Mouse (Mus musculus): ENCODE data around the gene Spg21.

Gene Spg21

DNA sequence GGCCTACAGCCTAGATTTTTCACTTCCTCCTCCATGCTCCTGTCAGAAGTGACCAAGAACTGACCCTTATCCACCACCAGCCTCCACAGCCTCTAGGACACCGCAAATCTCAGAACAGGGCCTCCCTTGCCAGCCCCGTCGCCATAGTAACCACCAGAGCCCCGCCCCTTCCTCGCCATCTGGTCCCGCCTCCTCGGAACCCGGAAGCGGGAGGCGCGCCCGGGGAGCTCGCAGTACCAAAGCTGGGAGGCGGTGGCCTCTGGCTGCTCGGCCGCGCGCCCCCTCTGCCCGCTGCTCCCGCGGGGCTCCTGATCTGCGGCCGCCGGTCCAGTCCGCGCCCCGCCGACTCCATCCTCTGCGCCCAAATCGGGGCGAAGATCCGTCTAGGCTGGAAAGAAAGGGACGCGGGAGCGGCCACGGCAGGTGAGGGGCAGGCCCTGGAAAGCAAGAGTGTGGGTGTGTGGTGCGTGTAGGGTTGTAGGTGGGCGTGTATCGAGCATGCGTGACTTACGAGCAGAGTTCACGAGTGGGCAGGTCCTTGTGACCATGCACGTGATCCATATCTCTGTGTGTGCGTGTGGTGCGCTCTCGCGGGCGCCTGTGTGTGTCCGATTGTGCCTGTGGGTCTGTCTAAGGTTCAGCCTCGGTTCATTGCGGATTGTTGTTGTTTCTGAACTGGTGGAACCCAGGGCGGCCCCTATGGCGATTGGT lies at the start of gene Spg21:
Spg21 (plus strand) TSS at position 216 of the 711 bp plus-strand sequence.
- peak; percentile 89 for DNase-seq (ENCODE audit: low read depth, low spot score)

DNA sequence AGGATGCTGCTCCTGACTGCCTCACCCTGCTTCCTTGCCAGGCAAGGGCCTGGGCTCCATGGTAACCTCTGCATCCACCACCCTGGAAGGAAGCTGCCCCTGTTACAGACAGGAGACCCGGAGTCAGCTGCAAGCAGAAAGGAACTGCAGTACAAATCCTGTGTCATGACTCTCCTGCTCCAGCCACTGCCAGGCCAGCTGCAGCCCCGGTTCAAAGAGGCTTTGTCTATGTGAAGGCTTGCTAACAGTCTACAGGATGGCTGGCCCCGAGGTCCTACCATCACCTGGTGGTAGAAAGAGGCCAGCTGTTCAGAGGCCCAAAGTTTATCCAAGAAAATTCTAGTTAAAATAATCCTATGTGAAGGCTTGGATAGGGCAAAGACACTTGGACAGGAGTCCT lies 49.4 kb upstream of the Spg21 start:
- DNase-seq (ENCODE audit: low read depth, low spot score), result no peak

DNA sequence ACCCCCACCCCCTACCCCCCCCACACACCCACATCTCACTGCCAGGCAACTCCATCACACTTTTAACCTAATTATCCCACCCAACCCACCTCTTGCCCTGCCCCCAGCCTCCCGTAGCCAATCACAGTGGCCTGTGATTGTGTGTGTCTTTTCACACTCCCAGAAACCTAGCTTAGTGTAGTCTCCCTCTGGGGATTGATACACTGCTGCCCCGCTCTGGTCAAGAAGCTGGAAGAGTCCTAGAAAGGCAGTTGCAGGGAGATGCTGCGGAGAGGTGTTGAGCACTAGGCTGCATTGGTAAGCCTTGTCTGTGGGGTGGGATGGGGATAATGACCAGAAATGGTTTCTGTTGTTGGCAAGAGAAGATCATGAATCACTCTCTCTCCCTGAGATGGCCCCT lies 43.0 kb upstream of the Spg21 start:
- no peak for DNase-seq (ENCODE audit: low read depth, low spot score)

DNA sequence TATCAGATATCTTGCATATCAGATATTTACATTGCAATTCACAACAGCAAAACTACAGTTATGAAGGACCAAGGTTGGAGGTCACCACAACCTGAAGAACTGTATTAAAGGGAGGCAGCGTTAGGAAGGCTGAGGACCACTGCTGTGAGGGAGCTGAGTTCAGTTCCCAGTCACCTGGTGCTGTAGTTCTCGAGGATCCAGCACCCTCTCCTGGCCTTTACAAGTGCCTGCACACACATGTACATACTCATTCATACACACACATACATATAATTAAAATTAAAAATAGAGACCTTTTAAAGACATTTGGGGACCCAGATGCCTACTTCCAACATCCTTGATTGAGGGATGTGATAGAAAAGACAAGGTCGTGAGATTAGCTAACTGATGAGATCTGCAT lies 41.1 kb upstream of the Spg21 start:
- no peak for DNase-seq (ENCODE audit: low read depth, low spot score)

DNA sequence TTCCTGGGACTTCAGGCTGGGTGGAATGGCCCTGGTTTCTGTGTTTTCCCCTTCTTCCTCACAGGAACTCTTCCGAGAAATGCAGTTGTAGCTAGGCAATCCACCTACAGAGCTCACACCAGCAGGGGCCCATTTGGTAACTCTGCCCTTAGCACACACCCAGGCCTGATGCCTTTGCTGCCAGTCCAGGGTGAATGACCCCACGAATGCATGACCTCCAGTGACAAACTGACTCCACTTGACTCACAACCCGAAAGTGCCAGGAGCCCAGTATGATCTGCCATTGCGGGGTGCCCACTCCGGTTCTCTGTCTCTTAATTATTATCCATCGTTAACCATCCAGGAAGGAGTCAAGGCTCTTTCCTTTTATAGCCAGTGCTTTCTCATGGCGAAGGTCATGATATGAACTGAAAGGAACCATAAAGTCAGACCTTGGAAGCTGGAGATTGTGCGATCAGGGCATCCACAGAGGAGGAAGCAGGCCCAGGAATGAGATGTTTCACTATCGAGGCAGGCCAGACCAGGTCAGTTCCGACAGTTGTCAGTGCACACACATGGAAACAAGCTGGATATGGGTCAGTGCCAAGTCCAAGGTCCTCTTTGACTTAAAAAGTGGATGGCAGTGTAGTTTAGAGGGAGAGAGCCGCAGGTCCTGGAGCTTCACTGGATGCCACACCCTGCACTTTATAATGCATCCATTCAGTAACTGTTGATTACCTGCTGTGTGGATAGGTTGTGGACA lies 37.8 kb upstream of the Spg21 start, which contains the start of gene Slc51b:
Slc51b (minus strand) TSS at position 196 of the 742 bp plus-strand sequence.
- DNase-seq (ENCODE audit: low read depth, low spot score), result no peak

DNA sequence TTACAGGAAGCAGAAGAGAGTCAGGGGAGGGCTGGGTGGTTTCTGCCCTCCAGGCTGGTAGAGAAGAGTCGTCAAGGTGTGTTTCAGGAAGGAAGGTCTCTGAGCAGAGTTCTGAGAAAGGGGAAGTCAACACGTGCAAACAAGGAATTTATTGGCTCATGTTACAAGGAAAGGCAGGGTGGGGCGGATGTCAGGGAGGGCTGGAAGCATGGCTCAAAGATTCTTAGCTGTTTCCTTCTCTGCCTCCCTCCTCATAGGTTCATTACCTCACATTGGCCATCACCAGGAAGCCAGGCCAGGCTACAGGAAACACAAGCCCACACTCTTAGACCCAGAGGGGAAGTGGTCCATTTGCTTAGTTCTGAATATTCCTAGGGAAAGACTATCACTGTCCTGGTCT lies 36.4 kb upstream of the Spg21 start:
- DNase-seq (ENCODE audit: low read depth, low spot score), result no peak

DNA sequence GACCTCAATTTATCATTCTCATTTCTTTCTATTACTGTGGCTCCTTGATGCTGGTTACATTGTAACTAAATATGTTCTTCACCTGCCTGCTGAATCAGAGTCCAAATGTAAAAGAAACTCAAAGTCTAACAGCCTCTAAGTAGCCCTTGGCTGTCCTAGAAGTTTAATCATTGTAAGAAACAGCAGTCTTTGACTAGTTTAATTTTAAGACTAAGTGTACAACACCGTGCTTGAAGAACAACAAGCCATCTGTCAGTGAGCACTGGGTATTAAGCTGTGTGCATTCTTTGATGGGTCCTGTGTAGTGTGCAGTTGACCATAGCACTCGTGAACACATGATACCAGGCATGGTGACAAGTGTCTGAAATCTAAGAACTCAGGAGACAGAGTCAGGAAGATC lies 33.2 kb upstream of the Spg21 start:
- no peak for DNase-seq (ENCODE audit: low read depth, low spot score)

DNA sequence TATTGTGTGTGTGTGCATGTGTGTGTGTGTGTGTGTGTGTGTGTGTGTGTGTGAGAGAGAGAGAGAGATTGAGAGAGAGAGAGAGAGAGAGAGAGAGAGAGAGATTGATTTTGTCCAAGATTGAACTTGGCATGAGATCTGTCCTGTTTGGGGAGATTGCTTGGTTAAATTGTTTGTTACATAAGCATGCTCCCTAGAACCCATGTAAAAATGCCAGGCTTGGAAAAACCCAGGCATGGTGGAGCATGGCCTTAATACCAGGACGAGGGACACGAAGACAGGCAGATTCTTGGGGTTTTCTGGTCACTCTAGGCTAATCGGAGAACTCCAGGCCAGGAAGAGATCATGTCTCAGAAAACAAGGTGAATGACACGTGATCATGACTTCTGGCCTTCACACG lies 32.7 kb upstream of the Spg21 start:
- no peak for DNase-seq (ENCODE audit: low read depth, low spot score)

DNA sequence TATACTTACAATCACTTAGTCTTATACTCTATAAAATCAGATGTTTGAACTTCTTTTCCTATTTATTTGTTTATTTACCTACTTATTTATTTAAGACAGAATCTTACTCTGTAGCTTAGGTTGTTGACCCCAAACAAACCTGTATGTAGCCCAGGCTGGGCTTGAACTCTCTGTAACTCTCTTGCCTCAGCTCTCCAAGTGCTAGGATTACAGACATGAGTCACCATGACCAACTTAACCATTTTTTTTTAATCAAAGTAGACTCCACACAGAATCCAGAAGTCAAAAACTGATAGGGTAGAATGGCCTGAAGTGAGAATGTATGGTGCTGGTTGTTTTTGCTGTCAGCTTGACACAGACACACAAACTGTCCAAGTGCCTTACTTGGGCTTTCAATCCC lies 30.3 kb upstream of the Spg21 start:
- DNase-seq (ENCODE audit: low read depth, low spot score), result no peak

DNA sequence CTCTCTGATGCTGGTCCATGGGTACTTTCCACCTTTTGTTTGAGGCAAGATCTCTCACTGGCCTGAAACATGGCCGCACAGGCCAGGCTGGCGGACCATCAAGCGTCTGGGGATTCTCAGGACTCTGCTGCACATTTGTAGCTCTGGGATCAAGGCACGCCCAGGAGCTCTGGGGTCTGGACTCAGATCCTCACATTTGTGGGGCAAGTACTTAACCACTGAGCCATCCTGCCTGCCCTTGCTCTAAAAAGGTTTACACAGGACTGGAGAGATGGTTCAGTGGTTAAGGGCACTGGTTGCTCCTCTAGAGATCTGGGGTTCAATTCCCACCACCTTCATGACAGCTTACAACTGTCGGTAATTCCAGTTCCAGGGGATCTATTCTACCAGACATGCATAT lies 29.8 kb upstream of the Spg21 start:
- no peak for DNase-seq (ENCODE audit: low read depth, low spot score)

DNA sequence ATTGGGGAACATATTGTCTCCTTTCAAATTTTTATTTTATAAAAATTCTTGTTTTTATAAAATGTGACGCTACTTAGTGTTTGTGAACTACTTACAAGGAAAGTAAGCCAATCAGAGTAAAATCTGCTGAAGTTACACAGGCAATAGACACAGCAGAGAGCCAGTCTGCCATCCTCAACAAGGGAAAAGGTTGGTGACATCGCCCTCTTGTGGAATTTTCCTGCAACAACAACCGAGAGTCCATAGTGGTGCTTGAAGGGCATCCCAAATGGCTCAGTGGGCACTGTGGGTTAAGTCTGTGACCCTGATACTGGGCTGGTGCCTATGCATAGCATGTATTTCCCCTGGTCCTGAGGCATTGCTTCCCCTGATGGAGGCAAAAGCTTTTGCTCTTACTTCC lies 28.5 kb upstream of the Spg21 start:
- peak; percentile 79 for DNase-seq (ENCODE audit: low read depth, low spot score)

DNA sequence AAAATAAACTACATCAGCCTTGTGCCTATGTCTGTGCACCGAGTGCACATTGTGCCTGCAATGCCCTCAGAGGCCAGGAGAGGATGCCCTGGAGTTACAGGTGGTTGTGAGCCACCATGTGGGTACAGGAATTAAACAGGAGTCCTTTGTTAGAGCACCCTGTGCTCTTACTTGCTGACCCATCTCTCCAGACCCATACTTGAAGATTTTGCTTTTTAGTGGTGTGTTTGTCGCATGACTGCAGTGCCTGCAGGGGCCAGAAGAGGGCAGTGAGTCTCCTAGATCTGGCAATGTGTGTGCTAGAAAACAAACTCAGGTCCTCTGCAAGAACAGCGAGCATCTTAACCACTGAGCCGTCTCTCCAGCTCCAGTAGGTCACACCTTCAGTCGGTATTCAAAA lies 26.6 kb upstream of the Spg21 start:
- peak; percentile 9 for DNase-seq (ENCODE audit: low read depth, low spot score)

DNA sequence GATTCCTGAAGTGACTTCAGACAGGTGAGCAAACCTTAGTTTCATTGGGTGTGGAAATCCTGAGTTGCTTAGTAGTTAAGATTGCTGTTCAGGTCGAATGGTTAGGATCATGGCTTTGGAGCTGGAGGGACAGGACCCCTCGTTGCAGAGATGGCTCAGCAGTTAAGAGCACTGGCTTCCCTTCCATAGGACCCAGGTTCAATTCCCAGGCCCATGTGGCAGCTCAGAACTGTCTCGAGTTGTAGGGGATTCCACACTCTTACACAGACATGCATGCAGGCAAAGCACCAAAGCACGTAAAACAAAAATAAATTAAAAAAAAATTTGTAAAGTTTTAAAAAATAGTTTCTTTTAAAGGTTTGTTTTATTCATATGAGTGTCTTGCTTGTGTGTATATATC lies 25.5 kb upstream of the Spg21 start:
- DNase-seq (ENCODE audit: low read depth, low spot score), result no peak

DNA sequence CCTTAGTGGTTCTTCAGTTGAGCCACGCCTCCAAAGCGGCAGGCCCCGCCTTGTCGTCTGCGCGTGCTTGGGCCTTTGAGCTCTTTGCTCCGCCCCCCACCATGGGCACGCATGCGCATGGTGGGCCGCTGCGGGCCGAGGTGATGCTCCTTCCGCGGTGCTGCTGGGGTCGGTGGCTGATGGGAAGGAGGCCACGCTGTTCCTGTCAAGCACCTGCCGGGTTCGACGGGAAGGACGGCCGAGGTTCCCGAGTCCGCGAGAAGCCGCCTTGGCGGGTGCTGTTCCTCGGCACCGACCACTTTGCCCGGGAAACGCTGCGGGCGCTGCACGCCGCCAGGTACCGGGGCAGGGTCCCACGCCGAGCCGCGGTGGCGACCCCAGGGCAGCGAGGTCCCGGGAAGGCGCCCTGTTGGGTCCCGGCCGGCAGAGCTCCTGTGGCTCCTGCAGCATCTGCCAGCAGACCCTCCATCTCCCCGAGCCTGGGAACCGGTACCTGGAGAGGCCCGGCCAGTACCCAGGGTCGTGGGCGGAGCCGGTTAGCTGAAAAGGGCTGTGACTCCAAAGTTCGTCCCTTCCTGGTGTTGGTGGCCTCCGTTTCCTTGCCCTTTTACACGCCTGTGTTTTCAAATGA lies 25.0 kb upstream of the Spg21 start, which contains the start of gene Mtfmt:
Mtfmt (plus strand) TSS at position 112 of the 631 bp plus-strand sequence.
- DNase-seq (ENCODE audit: low read depth, low spot score), result peak; percentile 93

DNA sequence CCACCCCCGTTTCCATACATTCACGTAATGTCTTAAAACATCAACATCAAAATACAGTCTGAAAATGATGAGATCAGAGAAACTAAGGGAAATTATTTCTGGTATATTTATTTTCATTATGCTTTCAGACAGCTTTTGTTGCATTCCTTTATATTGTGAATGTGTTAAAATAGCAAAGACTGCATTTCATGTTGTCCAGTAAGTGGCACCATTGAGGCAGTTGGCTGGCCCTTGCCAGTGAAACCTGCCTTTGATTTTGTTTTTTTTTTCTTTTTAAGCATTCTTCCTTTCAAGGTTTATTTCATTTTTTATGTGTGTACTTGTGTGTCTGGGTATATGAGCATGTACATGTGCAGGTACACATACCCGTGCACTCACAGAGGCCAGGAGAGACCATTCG lies 16.1 kb upstream of the Spg21 start:
- no peak for DNase-seq (ENCODE audit: low read depth, low spot score)

DNA sequence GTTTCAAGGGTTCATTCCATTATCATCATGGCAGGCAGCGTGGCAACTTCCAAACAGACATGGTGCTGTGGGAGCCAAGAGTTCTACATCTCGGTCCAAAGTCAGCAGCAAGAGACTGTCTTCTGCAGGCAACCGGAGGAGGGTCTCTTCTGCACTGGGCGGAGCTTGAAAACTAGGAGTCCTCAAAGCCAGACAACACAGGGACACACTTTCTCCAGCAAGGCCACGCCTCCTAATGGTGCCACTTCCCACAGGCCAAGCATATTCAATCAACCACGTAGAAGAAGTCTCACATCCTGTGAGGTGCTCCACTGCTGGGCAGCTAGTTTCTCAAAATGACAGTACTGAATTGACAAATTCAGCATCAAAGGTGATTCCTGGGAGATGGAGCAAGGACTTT lies 12.8 kb upstream of the Spg21 start:
- DNase-seq (ENCODE audit: low read depth, low spot score), result no peak

DNA sequence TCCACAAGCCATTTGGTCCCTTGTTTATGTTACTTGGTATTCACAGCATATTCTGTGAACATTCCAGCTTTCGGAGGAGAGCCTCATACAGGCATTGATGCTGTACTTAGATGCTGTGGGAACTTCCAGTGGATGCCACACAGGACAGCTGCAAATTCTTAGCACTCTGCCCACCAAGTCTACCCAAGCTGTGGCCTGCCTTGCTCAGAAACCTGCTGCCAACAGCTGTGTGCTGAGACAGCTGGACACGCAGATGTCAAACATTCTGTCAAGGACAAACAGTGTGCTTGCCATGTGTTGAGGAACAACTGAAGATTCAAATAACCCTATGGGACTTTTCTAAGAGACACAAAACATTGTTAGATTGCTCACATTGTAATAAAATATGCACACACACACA lies 1.8 kb upstream of the Spg21 start:
- no peak for DNase-seq (ENCODE audit: low read depth, low spot score)

DNA sequence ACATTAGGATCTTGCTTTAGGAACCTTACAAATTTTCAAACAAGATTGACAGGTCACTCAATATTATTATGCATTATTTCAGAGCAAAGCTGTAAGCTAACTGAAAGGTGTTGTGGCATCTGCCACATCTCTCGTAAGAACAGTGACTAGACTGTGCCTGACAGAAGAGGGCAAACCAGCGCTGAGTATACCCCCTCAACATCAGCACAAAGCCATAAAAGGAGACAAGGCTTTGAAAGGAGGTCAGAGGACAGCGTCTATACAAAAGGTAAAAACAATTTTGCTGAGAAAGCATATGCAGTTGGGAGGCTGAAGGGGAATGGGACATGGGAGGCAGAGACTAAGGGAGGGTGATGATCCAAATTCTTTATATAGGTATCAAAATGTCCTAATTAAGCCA lies 549 bp upstream of the Spg21 start:
- DNase-seq (ENCODE audit: low read depth, low spot score), result no peak

DNA sequence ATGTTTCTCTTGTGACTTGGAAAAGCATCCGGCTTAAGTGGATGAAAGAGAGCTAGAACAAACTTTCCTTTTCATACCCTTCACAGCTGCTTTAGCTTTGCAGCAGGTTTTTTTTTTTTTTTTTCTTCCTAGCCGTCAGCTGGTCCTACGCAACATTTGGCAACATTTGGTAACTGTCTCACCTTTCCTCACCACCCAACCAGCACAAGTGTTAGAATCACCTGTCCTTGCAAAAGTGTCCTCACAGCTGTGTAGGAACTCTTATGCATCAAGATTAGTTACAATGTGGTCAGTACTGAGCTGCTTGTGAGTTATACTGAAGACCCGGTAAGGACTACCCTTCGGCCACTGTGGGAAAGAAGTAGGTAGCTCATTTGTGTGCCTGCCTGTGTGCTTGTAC lies 1.8 kb downstream of the Spg21 start:
- no peak for DNase-seq (ENCODE audit: low read depth, low spot score)

DNA sequence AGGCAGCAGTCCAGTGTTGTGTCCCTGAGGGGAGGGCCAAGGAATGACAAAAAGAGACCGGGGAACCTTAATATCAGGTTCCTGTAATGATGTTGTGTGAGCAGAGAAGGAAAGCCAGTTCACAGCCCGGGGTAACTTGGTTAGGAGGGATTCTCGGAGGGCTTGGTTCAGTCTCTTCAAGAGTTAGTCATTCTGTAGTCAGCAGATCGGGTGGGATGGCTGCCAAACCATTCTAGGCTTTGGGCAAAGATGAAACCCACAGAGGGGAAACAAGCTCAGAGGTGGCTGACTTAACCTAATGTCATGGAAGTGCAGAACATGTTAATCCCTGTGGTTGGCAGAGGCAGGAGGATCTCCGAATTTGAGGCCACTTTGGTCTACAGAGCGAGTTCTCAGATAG lies 3.4 kb downstream of the Spg21 start:
- no peak for DNase-seq (ENCODE audit: low read depth, low spot score)

DNA sequence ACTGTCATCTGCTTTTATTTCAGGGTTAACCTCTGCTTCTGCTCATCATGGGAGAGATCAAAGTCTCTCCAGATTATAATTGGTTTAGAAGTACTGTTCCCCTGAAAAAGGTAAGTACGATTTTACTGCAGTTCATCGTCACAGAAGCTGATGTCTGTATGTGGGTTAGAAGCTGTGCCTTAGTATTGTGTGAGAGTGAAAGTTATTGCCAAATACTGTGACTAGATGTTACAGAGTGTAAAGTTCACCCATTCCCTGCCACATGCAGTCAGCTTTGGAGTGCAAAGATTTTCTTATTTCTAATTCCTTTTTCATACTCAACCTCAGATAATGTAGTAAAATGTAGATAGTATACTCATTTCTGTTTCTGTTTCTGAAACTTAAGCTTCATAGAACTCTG lies 4.5 kb downstream of the Spg21 start:
- no peak for DNase-seq (ENCODE audit: low read depth, low spot score)

DNA sequence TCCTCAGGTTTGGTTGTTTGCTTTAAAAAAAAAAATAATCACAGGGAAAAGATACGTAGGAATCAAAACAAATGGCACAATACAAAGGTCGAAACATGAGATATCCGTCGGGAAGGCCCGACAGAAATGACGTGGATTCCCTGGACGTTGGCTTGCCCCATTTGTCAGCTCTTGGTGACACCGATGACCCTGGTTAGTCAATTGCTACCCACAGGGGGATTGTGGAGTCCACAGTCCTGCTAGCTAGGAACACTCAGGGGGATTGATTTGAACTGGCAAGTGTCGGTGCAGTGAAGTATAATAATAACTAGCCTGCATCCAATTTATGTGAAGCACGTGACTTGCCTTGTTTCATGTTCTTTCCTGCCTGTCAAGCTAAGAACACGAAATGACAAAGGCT lies 6.9 kb downstream of the Spg21 start:
- no peak for DNase-seq (ENCODE audit: low read depth, low spot score)

DNA sequence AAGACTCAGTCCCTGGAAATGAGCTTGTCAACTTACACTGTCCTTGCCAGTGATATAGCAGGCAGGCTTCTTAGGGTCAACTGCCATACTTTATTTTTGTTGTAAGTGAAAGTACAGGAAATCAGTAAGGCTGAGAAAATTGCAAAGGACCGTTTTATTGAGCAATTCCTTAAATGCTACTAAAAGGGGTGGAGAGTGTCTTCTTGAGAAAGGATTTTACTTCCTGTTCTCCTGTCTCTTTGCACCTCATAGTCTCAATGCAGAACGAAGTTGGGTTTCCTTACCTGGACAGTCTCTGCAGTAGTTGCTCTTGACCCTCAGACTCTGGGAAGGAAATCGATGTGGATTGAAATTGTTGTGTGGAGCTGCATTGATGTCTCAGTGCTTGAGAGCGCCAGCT lies 12.0 kb downstream of the Spg21 start:
- DNase-seq (ENCODE audit: low read depth, low spot score), result no peak
